Mouse (Mus musculus) midbrain, postnatal 0 days (tissue): ENCODE measurements around the gene Sh3bp1. TPM values are rescaled to one million over a fixed set of nuclear protein-coding genes. Genes with fewer than 3 reads are reported as not detected.
A peak's percentile ranks its signal among the peaks of the same experiment; 100 is the strongest.

Experiments
- ATAC-seq: fragments of 200-750 bp; cut with Nextera tagmentation; 2 replicates; pipeline ENCODE4 v1.8.0; 2017; ENCODE audit warnings: moderate number of reproducible peaks, mild to moderate bottlenecking, moderate TSS enrichment, moderate library complexity; ENCODE audit not compliant: low FRiP score
- DNase-seq: peaks from one replicate; pipeline ENCODE4 v3.0.0-alpha.2; 2015; ENCODE audit warnings: low spot score
- H3K27ac ChIP-seq: fragments of 300-500 bp; sonication (generic); 2 replicates; pipeline ENCODE4 v1.5.1; 2014; ENCODE audit warnings: low read depth, mild to moderate bottlenecking, low read length, mixed read lengths
- H3K27me3 ChIP-seq: fragments of 300-500 bp; sonication (generic); 2 replicates; pipeline ENCODE4 v1.6.1; 2014; ENCODE audit warnings: low read length, control low read depth, mixed read lengths; ENCODE audit not compliant: insufficient read depth
- H3K36me3 ChIP-seq: fragments of 300-500 bp; sonication (generic); 2 replicates; pipeline ENCODE4 v1.6.1; 2014; ENCODE audit warnings: low read length, control low read depth, mixed read lengths; ENCODE audit not compliant: insufficient read depth
- H3K4me1 ChIP-seq: fragments of 300-500 bp; sonication (generic); 2 replicates; pipeline ENCODE4 v1.6.1; 2014; ENCODE audit warnings: mild to moderate bottlenecking, control low read depth, antibody characterized with exemption, low read length, mixed read lengths; ENCODE audit not compliant: insufficient read depth
- H3K4me2 ChIP-seq: fragments of 300-500 bp; sonication (generic); 2 replicates; pipeline ENCODE4 v1.6.1; 2014; ENCODE audit warnings: low read depth, mild to moderate bottlenecking, low read length, mixed read lengths; ENCODE audit not compliant: poor library complexity, severe bottlenecking
- H3K4me3 ChIP-seq: fragments of 300-500 bp; sonication (generic); 2 replicates; pipeline ENCODE4 v1.5.1; 2014; ENCODE audit warnings: low read depth, mild to moderate bottlenecking, low read length, moderate library complexity
- H3K9ac ChIP-seq: fragments of 300-500 bp; sonication (generic); replicated peaks from 2 replicates; pipeline ENCODE4 v1.6.1; 2014; ENCODE audit warnings: mild to moderate bottlenecking, low read length, moderate library complexity, mixed read lengths; ENCODE audit not compliant: poor library complexity, severe bottlenecking
- H3K9me3 ChIP-seq: fragments of 300-500 bp; sonication (generic); 2 replicates; pipeline ENCODE4 v1.6.1; 2016; ENCODE audit warnings: low read length, control low read depth
- CTCF ChIP-seq: IDR thresholded peaks from 2 replicates; pipeline ENCODE4 v1.5.1; 2016; ENCODE audit warnings: antibody characterized with exemption, mild to moderate bottlenecking
- WGBS: fragments of 180-500 bp; shearing (Covaris S2); extraction: QIAGEN DNeasy Blood & Tissue Kit; methylation state at CpG from one replicate; pipeline ENCODE4 v1.1.7; 2014; 5-methylcytosine and 5-hydroxymethylcytosine counted together
- polyA plus RNA-seq: library from polyadenylated mRNA; unstranded; fragments of >200 nt; fragmentation: Nextera tagmentation; extraction: Ambion mirVana; gene quantifications from 2 replicates; pipeline ENCODE4 v1.2.1, GENCODE M21; 2015
- total RNA-seq: library from RNA; depleted of rRNA; stranded (reverse); fragments of >200 nt; gene quantifications from 2 replicates; pipeline ENCODE4 v1.2.3, GENCODE M21; 2014

Sh3bp1 gene
- total and polyA plus RNA-seq, 2 experiments from 2014 or later = 4.2 to 4.7 TPM

- TF ChIP-seq CTCF = peak; percentile 91
- Histone ChIP-seq H3K9me3 (no peaks in the 10 kb centered on the region), H3K4me2 (no peak overlapping the region), H3K9ac (no peak overlapping the region), H3K27ac (no peak overlapping the region), H3K4me3 (no peak overlapping the region), H3K27me3 (peaks cover 3% of the 10 kb centered on the region; the same call in 1 of the 2 replicates), H3K36me3 (peaks cover 2% of the 10 kb centered on the region; the same call in 1 of the 2 replicates), H3K4me1 (0 out of 2 replicates have a peak, but pooled peaks cover 3% of the 10 kb centered on the region)
- ATAC-seq (peak; percentile 6; the same call in 1 of the 2 replicates), DNase-seq (peak; percentile 80)
- WGBS = 2% methylated on average over 2 of the region's 2 CpGs
Measured at GRCm38 (mm10) chr15:78903243-78903642, 3.7 kb downstream of the Sh3bp1 start.

DNA sequence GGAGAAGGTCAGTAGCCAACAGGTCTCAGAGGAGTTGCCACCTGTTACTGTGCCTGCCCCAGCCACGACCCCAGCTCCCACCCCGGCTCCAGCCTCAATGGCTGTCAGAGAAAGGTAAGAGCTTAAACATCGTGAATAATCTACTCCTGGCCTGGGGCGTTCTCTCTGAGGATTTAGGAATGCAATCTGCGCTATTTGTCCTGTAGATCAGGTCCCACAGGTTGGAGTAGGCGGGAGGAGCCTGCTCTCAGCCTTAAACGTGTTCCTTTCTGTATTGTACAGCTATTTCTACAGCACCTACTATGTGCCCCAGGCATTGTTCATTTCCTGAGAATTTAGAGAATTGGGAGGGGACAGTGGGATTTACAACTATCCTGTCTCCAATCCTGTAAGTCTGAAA, 8.8 kb downstream of the Sh3bp1 start:
- Histone ChIP-seq H3K36me3 (peaks cover 2% of the 10 kb centered on the region; the same call in 1 of the 2 replicates), H3K9ac (0 out of 2 replicates have a peak overlapping the region, but pooled peaks have one; percentile 8), H3K27ac (no peak overlapping the region), H3K4me2 (no peak overlapping the region), H3K4me1 (no peaks in the 10 kb centered on the region), H3K9me3 (no peaks in the 10 kb centered on the region), H3K27me3 (no peaks in the 10 kb centered on the region), H3K4me3 (no peak overlapping the region)
- ATAC-seq = no peak
- no peak for DNase-seq
- 80% methylated on average over 7 of the region's 7 CpGs for WGBS
- no peak for TF ChIP-seq CTCF

GRCm38 (mm10) chr15:78908982-78909381, 9.4 kb downstream of the Sh3bp1 start:
- Histone ChIP-seq H3K27me3 (no peaks in the 10 kb centered on the region), H3K9me3 (no peaks in the 10 kb centered on the region), H3K4me2 (no peak overlapping the region), H3K36me3 (peaks cover 2% of the 10 kb centered on the region; the same call in 1 of the 2 replicates), H3K9ac (0 out of 2 replicates have a peak overlapping the region, but pooled peaks have one; percentile 8), H3K4me1 (no peaks in the 10 kb centered on the region), H3K27ac (no peak overlapping the region), H3K4me3 (no peak overlapping the region)
- DNase-seq = no peak
- no peak for TF ChIP-seq CTCF
- 85% methylated on average over 8 of the region's 8 CpGs for WGBS
- no peak for ATAC-seq

GRCm38 (mm10) chr15:78912040-78912439, 12.5 kb downstream of the Sh3bp1 start:
- peak; percentile 69 for TF ChIP-seq CTCF
- no peak for ATAC-seq
- H3K4me3 ChIP-seq = no peak overlapping the region
- H3K9ac ChIP-seq = no peak overlapping the region
- no peaks in the 10 kb centered on the region; the same call in 1 of the 2 replicates for H3K4me1 ChIP-seq
- no peaks in the 10 kb centered on the region for H3K9me3 ChIP-seq
- H3K4me2 ChIP-seq = no peak overlapping the region
- no peak overlapping the region for H3K27ac ChIP-seq
- DNase-seq = peak; percentile 60
- H3K36me3 ChIP-seq = no peaks in the 10 kb centered on the region
- H3K27me3 ChIP-seq = no peaks in the 10 kb centered on the region
- 28% methylated on average over 9 of the region's 9 CpGs for WGBS

GRCm38 (mm10) chr15:78913632-78914090, 14.1 kb downstream of the Sh3bp1 start, which contains the start of gene Pdxp:
Gene Pdxp, plus strand, starts transcription at chr15:78913919.
- H3K9ac ChIP-seq = peak within 1 kb of the TSS; percentile 91
- under 1% methylated on average over 42 of the region's 51 CpGs for WGBS
- TF ChIP-seq CTCF = no peak

DNA sequence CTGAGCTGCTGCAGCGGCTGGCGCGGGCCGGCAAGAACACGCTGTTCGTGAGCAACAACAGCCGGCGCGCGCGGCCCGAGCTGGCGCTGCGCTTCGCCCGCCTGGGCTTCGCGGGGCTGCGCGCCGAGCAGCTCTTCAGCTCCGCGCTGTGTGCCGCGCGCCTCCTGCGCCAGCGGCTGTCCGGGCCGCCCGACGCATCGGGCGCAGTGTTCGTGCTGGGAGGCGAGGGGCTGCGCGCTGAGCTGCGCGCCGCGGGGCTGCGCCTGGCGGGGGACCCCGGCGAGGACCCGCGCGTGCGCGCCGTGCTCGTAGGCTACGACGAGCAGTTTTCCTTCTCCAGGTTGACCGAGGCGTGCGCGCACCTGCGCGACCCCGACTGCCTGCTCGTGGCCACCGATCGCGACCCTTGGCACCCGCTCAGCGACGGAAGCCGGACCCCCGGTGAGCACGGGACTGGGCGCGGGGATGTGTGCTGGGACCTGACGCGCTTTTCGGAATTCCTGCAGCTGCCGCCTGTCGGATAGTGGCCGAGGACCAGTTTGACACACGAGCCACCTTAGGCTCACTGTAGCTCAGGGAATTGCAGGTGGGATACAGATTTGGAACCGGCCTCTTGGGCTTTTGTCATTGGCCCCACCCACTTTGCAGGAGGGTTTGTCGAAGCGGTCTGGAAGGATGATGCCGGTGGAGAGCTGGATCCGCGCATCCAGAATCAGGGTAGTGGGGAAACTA, 14.7 kb downstream of the Sh3bp1 start:
- Histone ChIP-seq H3K27ac (peak overlapping the region; percentile 97), H3K9me3 (no peaks in the 10 kb centered on the region), H3K4me2 (peak overlapping the region; percentile 63), H3K27me3 (no peaks in the 10 kb centered on the region), H3K9ac (peak overlapping the region; percentile 91), H3K4me3 (peak overlapping the region; percentile 71), H3K4me1 (no peaks in the 10 kb centered on the region; the same call in 1 of the 2 replicates), H3K36me3 (peaks cover 15% of the 10 kb centered on the region)
- TF ChIP-seq CTCF = 0 out of 2 replicates have a peak, but pooled peaks have one; percentile 26
- ATAC-seq (peak; percentile 74), DNase-seq (peak; percentile 77)
- under 1% methylated on average over 62 of the region's 87 CpGs for WGBS

More at GRCm38 (mm10) chr15:78913632-78914090, 14.1 kb downstream of the Sh3bp1 start, which contains the start of gene Pdxp:
- ATAC-seq (peak; percentile 94), DNase-seq (peak; percentile 99)
- Histone ChIP-seq H3K4me2 (peak within 1 kb of the TSS; percentile 63), H3K27me3 (no peaks in the 10 kb centered on the region), H3K27ac (peak within 1 kb of the TSS; percentile 97), H3K4me1 (no peaks in the 10 kb centered on the region; the same call in 1 of the 2 replicates), H3K36me3 (peaks cover 10% of the 10 kb centered on the region), H3K9me3 (no peaks in the 10 kb centered on the region), H3K4me3 (peak within 1 kb of the TSS; percentile 71)
